Mouse (Mus musculus): ENCODE measurements around the gene Nkx2-1. TPM values are rescaled to one million over a fixed set of nuclear protein-coding genes. Genes with fewer than 3 reads are reported as not detected.

Nkx2-1 gene
- polyA plus RNA-seq, 1 experiment from 2014 or later, result not detected

DNA sequence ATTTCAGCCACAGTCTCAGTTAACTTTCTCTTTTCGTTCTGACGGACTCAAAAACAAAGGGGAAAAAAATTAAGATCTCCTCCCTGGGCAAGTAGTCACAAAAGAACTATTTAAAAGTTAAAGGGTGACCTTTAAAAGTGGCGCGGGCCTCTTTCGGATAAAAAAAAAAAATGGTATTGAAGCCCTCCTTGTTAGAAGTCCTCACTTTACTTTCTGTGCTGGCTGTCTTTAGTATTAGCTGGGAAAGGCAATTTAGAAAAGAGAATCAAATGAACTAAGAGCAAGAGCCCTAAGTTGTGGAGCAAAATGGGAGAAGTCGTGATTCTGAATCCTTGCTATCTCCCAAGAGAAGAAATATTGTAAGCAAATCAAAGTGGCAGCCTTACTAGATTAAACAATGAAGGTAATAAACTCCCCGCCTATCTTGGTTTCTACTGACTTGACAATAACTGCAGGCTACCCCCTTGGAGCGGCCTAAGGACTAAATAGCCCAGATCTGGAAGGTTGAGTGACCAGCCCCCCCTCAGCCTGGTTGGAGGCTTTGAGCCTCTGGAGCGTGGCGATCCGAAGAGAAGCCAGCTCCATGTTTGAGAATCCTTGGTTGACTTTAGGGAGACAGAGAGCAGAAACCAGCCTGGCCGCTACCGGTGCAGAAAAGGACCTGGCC, 17.5 kb downstream of the Nkx2-1 start:
- ATAC-seq (ENCODE audit: low read depth), result no peak
- Histone ChIP-seq H3K36me3 (ENCODE audit: control insufficient read depth, insufficient read depth) (no peaks in the 10 kb centered on the region), H3K9me3 (replicated peaks; ENCODE audit: control insufficient read depth, low read length) (no peaks in the 10 kb centered on the region), H3K27ac (ENCODE audit: low read length) (no peak overlapping the region), H3K4me3 (ENCODE audit: low read depth, low read length) (no peak overlapping the region), H3K4me1 (ENCODE audit: control insufficient read depth, low read depth, low read length) (no peaks in the 10 kb centered on the region), H3K4me2 (ENCODE audit: low read depth, low read length) (no peak overlapping the region), H3K9ac (ENCODE audit: low read depth, low read length) (no peak overlapping the region), H3K27me3 (ENCODE audit: control insufficient read depth, insufficient read depth, low read depth, low read length) (peaks cover 58% of the 10 kb centered on the region)
- 17% methylated on average over 13 of the region's 13 CpGs for WGBS (ENCODE audit: insufficient replicate concordance)

DNA sequence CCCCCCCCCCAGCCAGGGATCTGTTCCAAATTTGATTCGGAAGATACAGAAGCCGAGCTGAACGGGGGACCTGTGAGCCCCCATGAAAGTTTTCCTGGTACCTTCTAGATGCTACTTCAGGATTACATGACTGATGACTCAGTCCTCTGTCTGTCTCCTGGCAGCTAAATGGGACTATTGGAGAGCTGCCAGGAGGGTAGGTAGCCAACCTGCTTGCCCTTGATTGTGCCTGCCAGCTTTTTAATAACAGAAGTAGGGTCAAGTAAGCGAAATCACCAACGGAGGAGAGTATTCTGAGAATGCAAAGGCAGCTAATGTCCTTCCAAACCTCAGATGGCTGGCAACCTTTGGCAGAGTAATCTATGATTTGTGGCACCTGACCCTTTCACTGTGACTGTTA, 18.5 kb downstream of the Nkx2-1 start:
- H3K9ac ChIP-seq (ENCODE audit: low read depth, low read length), result no peak overlapping the region
- WGBS (ENCODE audit: insufficient replicate concordance), result 50% methylated on average over 5 of the region's 5 CpGs
- H3K36me3 ChIP-seq (ENCODE audit: control insufficient read depth, insufficient read depth), result no peaks in the 10 kb centered on the region
- no peak overlapping the region for H3K27ac ChIP-seq (ENCODE audit: low read length)
- no peak overlapping the region for H3K4me3 ChIP-seq (ENCODE audit: low read depth, low read length)
- no peaks in the 10 kb centered on the region for H3K4me1 ChIP-seq (ENCODE audit: control insufficient read depth, low read depth, low read length)
- no peaks in the 10 kb centered on the region for H3K9me3 ChIP-seq (replicated peaks; ENCODE audit: control insufficient read depth, low read length)
- ATAC-seq (ENCODE audit: low read depth), result no peak
- no peak overlapping the region for H3K4me2 ChIP-seq (ENCODE audit: low read depth, low read length)
- peaks cover 50% of the 10 kb centered on the region for H3K27me3 ChIP-seq (ENCODE audit: control insufficient read depth, insufficient read depth, low read depth, low read length)

DNA sequence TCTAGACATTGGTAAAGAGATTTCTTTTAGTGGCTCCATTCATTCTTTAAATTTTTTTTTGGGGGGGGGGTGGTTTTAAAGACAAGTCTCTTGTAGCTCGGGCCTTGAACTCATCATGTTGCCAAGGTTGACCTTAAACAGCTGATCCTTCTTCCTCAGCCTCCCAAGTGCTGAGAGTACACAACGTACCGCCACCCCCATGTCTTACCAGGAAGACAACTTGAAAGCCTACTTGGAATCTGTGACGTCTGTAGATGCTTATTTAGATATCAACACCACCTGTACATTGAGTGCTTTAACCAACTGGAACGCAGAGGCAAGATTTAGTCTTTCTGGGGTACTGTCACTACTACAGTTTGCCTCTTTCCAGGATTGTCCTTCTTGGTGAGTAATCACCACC, 21.9 kb downstream of the Nkx2-1 start:
- Histone ChIP-seq H3K9ac (ENCODE audit: low read depth, low read length) (no peak overlapping the region), H3K27me3 (ENCODE audit: control insufficient read depth, insufficient read depth, low read depth, low read length) (peaks cover 19% of the 10 kb centered on the region), H3K27ac (ENCODE audit: low read length) (no peak overlapping the region), H3K36me3 (ENCODE audit: control insufficient read depth, insufficient read depth) (no peaks in the 10 kb centered on the region), H3K4me1 (ENCODE audit: control insufficient read depth, low read depth, low read length) (no peaks in the 10 kb centered on the region), H3K4me2 (ENCODE audit: low read depth, low read length) (no peak overlapping the region), H3K9me3 (replicated peaks; ENCODE audit: control insufficient read depth, low read length) (no peaks in the 10 kb centered on the region), H3K4me3 (ENCODE audit: low read depth, low read length) (no peak overlapping the region)
- WGBS (ENCODE audit: insufficient replicate concordance), result 67% methylated on average over 5 of the region's 5 CpGs
- ATAC-seq (ENCODE audit: low read depth), result no peak

DNA sequence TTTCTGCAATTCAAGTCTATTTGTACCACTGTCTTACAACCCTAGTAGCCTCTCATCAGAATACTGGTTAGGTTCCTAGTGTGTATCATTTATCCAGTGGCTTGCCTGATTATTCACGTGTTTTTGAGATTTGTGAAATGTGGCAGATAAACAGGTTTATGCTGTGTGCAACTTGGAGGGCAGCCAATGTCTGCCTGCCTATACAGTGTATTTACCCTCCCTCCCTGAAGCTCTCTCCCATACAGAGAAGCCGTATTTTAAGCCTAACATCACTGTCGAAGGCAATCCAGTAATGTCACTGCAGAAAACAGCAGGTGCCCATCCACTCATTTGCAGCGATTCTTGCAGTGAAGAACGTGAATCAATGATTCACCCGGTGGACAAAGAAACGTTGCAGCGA, 28.3 kb downstream of the Nkx2-1 start:
- WGBS (ENCODE audit: insufficient replicate concordance), result 49% methylated on average over 8 of the region's 8 CpGs
- Histone ChIP-seq H3K36me3 (ENCODE audit: control insufficient read depth, insufficient read depth) (no peaks in the 10 kb centered on the region), H3K27me3 (ENCODE audit: control insufficient read depth, insufficient read depth, low read depth, low read length) (no peaks in the 10 kb centered on the region; the same call in 1 of the 2 replicates), H3K9me3 (replicated peaks; ENCODE audit: control insufficient read depth, low read length) (no peaks in the 10 kb centered on the region), H3K9ac (ENCODE audit: low read depth, low read length) (no peak overlapping the region), H3K4me2 (ENCODE audit: low read depth, low read length) (no peak overlapping the region), H3K4me3 (ENCODE audit: low read depth, low read length) (no peak overlapping the region), H3K4me1 (ENCODE audit: control insufficient read depth, low read depth, low read length) (no peaks in the 10 kb centered on the region), H3K27ac (ENCODE audit: low read length) (no peak overlapping the region)
- ATAC-seq (ENCODE audit: low read depth), result no peak

DNA sequence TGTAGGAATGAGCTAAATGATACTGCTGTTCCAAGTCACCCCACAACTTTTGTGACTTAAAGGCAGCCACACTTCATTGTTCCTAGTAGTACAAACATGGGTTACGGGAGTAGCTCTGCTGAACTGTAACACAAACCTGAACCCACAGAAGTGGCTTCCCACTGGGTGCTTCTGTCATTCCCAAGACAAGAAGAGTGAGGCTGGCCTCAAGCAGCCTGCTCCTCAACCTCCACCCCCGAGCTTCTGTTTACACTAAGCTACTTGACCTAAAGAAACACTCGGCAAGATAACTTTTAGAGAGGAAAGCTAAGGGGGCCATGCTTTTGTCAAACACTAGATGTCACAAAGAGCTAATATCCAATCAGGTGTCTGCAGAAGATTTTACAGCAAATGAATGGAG, 49.7 kb downstream of the Nkx2-1 start:
- Histone ChIP-seq H3K9ac (ENCODE audit: low read depth, low read length) (no peak overlapping the region), H3K27ac (ENCODE audit: low read length) (no peak overlapping the region), H3K4me3 (ENCODE audit: low read depth, low read length) (no peak overlapping the region), H3K36me3 (ENCODE audit: control insufficient read depth, insufficient read depth) (no peaks in the 10 kb centered on the region), H3K27me3 (ENCODE audit: control insufficient read depth, insufficient read depth, low read depth, low read length) (no peaks in the 10 kb centered on the region), H3K9me3 (replicated peaks; ENCODE audit: control insufficient read depth, low read length) (no peaks in the 10 kb centered on the region), H3K4me1 (ENCODE audit: control insufficient read depth, low read depth, low read length) (no peaks in the 10 kb centered on the region), H3K4me2 (ENCODE audit: low read depth, low read length) (no peak overlapping the region)
- 33% methylated on average over 3 of the region's 3 CpGs for WGBS (ENCODE audit: insufficient replicate concordance)
- no peak for ATAC-seq (ENCODE audit: low read depth)

DNA sequence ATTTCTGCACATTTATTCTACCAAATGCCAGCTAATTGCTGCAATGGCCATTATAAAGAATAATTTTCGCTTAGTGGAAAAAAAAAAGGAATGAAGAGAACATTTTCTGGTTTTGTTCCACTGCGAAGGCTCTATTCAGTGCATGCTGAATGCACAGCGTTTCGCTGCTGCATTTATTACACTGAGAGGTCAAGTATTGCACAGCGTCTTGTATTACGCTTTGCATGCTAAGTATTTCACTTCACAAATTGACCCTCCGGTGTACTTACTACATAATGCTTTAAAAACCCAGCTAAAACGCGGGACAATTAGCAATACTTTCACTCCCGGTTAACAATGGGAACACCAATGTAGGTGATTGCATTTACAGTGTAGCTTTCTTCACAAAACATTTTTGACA, 54.1 kb downstream of the Nkx2-1 start:
- WGBS (ENCODE audit: insufficient replicate concordance), result 72% methylated on average over 10 of the region's 10 CpGs
- no peak for ATAC-seq (ENCODE audit: low read depth)
- no peak overlapping the region for H3K4me3 ChIP-seq (ENCODE audit: low read depth, low read length)
- H3K27me3 ChIP-seq (ENCODE audit: control insufficient read depth, insufficient read depth, low read depth, low read length), result no peaks in the 10 kb centered on the region
- H3K9ac ChIP-seq (ENCODE audit: low read depth, low read length), result no peak overlapping the region
- no peak overlapping the region for H3K27ac ChIP-seq (ENCODE audit: low read length)
- H3K9me3 ChIP-seq (replicated peaks; ENCODE audit: control insufficient read depth, low read length), result no peaks in the 10 kb centered on the region
- H3K36me3 ChIP-seq (ENCODE audit: control insufficient read depth, insufficient read depth), result no peaks in the 10 kb centered on the region
- no peaks in the 10 kb centered on the region for H3K4me1 ChIP-seq (ENCODE audit: control insufficient read depth, low read depth, low read length)
- no peak overlapping the region for H3K4me2 ChIP-seq (ENCODE audit: low read depth, low read length)

Other genes starting within 250 kb of the Nkx2-1 start
- 8.2 and 9.3 TPM in 2 replicates for gene Mbip, start 191.0 kb downstream of the Nkx2-1 start, polyA plus RNA-seq (2015; fragmentation: Nextera tagmentation; extraction: Ambion mirVana)
- not detected in 2 replicates for gene Nkx2-9, start 76.4 kb upstream of the Nkx2-1 start, polyA plus RNA-seq (2015; fragmentation: Nextera tagmentation; extraction: Ambion mirVana)
- gene Pax9, start 154.9 kb upstream of the Nkx2-1 start, polyA plus RNA-seq (2015; fragmentation: Nextera tagmentation; extraction: Ambion mirVana), result 0.24 and 0.25 TPM in 2 replicates